Mouse (Mus musculus) olfactory bulb, adult 2 months (tissue): ENCODE measurements around the gene Rora.

Source experiments
- CTCF ChIP-seq: fragments of 200-500 bp; IDR thresholded peaks from 2 replicates; pipeline ENCODE4 v1.5.1; 2012; ENCODE audit warnings: low read depth, mild to moderate bottlenecking, low read length, moderate library complexity; ENCODE audit not compliant: insufficient read depth
- POLR2A ChIP-seq: fragments of 200-500 bp; IDR thresholded peaks from 2 replicates; pipeline ENCODE4 v1.6.1; 2012; ENCODE audit warnings: mild to moderate bottlenecking, low read depth, low read length, moderate library complexity; ENCODE audit not compliant: insufficient read depth

DNA sequence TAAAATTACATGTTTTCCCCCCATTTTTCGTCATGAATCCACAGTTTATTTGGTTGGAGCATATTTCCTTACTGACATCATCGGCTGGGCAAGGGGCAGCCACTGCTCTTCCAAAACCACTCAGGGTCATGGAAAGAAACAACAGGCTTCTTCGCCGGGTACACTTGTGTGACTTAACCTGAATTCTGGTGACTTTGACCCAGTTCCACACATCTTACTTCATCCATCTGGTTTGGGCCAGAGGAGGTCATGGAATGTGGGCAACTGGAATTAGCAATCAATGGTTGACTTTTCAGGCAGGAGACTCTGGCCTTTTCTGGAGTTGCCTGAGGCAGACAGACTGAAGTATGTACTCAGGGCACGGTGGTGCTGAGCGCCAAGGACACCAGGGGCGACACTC is 685.6 kb downstream of the Rora start:
- TF ChIP-seq CTCF (no peak), POLR2A (no peak)
